Mouse (Mus musculus) layer of hippocampus, postnatal 36 days (tissue): ENCODE measurements at regions not wholly inside any gene's neighbourhood (a gene's known extent, or its start where the extent isn't known, plus 50 kb on each side); places are given as distances from the start of the nearest gene placed in this dataset.

ENCODE experiments used
- DNase-seq, 2 experiments: peaks; one replicate each; pipeline ENCODE4 v3.0.0; 2022

DNA sequence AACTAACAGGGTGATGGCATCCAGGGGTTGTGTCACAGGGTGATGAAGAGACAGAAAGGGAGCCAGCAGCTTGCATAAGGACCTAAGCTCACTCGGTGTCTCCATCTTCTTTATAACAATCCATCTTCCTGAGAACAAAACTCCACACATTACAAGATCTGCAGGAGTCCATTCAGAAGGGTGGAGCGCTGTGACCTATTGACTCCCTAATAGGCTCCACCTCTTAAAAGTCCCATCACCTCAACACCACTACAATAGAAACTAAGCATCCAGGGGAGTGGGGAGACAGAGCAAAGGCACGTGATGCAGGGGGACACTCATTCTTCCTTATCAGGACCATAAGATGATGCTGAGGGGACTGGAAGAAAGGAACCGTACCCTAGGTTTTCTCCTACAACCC is 224.5 kb upstream of the Irx5 start:
- DNase-seq, result no peak

DNA sequence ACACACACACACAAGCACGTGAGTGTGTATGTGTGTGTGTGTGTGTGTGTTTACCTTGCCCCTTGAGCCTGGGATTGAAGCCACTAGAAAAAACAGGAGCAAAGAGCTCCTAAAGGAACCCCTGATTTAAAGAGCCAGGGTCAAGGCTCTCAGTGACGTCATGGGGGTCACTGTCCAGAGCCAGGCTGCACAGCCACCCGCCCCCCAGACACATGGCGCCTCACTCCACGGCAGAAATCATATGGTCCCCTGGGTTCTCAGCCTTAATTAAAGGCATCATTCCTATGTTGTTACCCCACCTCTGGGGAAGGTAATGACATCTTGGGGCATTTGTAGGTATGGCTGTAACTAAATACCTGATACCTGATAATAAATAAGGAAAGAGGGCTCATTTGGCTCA is 224.9 kb upstream of the Irx5 start:
- no peak for DNase-seq

DNA sequence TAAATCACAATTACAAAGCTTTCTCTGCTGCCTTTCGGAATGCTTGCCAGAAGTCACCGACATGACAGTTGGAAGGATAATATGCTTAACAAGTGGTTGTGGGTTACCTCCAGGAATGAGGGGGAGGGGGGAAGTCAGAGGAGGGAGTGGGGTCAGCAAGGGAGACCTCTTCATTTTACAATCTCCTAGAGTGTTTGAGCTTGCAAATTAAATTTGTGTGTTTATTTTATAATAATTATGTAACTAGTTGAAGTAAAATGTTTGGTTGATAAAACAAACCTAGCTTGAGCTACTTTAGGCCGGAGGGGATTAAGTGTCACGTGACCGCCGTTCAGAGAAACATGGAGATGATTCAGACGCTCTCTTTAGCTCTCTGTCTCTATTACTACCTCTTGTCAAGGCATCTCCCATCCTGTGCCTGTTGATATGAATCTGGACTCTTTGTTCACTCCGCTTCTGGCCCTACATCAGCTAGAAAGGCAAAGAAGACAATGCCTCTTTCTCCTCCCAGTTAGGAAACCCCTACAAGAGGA is 227.3 kb upstream of the Irx5 start:
- no peak for DNase-seq

DNA sequence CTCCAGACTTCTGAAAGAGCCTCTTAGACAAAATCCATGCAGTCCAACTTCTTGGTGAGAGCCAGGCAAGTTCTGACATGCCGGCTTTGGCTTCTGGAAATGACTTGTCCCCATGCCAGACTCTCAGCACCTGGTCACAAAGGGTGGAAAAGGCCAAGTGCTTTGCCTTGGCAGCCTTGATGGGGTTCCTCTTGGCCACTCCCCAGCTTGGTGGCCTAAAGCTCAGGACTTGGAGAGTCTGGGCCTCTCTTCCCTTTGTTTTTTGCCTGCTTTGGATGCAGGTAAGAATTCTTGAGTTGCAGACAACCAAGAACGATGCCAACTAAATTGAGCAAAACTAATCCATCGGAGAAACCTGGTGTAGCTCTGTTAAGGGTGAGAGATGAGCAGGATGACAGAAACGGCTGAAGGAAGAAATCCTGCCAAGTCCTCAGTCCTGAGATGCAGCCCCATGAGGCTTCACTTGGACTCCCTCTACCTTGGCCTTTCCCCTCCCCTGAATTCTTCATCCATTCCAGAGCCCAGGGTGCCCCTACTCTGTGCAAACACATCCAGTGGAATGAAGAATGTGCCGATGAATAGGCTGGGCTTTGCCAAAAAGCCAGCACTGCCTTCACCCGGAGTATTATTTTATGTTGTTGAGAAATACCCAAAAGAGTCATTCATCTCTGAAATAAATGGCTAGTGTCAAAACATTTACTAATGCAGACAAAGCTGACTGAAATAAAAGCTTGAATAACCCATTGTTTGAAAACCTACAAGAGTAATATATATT is 228.0 kb upstream of the Irx5 start:
- DNase-seq, result no peak

DNA sequence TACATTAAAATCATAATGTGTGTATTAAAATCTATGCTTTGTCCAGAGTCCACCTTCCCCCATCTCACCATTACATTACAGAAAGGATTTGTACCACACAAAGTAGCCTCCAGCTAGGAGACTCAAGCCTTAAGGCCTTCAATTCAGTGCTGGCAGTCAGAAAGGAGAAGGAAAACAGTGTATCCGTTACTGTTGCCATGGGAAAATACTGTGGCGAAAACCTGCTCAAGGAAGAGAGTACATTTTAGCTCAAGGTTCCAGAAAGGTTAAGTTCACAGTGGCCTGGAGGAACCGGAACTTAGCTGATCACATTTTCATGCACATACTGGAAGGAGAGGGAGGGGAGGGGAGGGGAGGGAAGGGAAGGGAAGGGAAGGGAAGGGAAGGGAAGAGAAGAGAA is 231.8 kb upstream of the Irx5 start:
- DNase-seq, result no peak

DNA sequence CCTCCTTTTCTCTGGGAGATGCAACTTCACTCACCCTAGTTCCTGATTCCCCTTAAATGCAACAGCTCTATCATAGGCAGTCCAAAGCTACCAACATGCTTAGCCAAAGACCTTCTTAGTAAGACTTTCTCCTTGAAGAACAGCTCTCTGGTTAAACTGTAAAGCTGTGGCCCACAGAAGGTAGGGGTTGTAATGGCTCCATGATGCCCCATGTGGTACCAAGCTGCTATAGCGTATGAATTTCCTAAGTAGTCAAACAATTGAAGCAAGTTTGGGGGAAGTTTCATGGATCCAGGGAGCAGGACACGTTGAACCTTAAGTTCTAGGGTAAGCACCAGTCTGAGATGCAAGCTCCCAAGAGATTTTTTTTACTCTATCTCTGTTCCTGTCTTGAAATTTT is 236.1 kb upstream of the Irx5 start:
- no peak for DNase-seq

DNA sequence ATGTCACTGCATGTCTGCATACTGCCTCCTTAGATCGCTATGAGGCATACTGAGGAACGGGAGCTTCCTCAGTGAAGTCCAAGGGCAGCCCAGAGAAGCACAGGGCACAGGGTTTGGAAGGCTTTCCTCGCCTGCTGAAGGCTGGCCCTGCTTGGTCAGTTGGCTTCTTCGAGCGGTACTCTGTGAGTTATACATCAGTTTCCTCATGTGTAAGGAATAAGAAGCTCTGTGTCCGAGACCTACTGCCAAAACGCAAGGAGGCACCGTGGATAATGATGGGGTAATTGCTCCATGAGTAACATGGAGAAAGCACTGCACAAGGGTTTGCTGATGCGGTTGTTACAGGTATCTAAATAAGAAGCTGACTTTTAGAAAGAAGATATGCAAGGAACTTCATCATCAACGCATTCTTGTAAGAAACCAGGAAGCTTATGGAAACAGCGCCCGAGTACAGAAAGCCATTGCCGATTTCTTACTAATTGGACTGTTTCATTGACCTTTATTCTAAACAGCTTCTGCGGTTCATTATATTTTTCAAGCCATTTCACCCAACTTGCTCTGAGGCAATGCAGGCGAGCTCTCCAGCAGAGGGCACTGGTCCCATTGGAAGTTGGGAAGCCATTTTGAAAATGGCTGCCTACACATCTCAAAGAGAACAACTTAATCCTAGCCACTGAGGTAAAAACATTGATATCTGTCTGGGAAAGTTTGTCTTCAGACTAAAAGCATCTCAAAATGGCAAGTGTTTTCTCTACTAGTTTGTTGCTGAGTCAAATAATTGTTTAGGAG is 241.8 kb upstream of the Irx5 start:
- no peak for DNase-seq

DNA sequence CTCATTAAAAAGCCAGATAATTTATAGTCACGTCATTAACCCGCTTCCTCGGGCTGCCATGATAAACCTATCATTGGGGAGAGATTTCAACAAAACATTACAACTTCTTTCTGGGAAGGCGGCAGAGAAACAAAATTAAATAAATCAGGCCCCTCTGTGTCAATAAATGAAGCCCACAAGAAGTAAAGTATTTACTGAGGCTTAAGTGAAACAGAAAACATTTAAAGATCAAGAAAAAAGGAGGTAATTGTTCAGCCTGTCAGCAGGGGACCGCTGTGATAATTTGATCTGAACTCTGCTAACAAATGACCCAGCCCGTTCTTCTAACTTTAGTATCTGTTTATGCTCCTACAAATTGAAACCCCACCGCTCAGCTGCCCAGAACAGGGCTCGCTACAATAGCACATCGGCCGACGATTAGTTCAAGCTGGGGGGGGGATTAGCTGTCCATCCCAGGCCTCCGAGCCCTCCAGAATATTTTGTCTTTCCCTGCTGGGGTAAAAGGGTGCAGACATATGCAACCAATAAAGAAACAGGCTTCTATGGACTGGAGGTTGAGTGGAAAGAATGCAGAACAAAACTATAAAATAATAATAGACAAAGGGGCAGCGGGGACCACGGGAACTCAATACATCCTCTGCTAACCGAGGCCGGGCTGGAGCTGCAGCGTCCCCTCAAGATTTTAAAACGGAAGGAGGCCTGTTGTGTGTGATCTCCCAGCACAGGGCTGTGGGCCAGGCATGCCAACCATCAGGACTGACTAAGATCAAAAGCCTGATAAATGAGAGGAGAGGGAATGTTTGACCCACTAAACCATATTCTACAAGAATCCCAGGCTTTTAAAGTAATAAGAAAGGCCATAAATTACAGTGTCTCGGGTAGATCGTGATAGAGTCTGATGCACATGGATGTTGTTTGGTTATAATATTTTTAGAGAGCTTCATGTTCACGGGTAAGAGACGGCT is 242.8 kb upstream of the Irx5 start:
- DNase-seq, result no peak

DNA sequence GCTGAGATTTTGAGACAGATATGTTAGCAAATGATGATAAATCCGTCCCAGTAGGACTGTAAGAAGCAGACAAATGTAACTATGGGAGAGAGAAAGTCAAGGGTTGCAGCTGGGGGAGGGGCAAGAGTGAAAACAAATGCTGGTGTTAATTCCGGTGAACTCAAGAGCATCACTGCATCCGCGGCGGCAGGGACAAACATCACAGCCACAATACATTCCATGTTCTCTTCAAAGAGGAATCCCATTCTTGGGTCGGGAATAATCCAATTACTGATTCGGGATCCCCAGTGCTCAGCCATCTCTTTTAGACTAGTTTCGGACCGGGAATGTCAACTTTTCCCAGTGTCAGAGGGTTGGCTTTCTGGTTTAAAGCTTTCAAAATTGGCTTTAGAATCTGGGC is 243.5 kb upstream of the Irx5 start:
- DNase-seq, result no peak

DNA sequence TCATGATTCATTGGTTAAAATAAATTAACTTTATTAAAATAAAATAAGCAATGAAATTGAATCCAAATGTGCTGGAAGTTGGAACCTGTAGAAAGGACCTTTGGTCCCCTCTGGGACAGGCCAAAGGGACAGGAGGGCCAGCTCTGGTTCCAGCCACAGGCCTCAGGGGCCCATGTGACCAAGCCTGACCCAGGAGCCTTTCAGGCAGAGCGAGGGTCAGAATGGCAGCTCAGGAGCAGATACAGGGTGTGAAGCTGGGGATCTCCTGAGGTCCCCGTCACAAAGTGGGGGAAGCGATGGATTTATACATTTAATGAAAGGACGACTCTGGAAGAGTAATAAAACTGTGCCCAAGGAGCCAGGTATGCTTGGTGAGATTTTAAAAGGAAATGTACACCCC is 244.0 kb upstream of the Irx5 start:
- DNase-seq, result no peak

DNA sequence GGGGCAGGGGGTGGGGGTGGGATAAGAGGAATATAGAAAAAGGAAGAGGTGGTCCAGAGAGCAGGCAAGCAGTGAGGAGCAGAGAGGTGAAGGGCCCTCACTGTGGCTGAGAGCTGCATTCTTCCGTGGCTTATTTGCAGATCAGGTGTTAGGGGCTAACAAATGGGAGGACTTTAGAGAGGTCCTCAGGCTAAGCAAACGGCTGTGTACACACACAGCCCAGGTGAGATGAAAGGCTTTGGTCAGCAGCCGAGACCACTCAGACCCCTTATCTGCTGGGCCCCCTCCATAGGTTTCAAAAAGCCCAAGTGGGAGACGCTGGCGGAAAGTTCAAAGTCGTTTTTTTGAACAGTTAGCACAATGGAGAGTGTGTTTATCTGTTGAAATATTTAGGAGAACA is 252.9 kb upstream of the Irx5 start:
- no peak for DNase-seq

DNA sequence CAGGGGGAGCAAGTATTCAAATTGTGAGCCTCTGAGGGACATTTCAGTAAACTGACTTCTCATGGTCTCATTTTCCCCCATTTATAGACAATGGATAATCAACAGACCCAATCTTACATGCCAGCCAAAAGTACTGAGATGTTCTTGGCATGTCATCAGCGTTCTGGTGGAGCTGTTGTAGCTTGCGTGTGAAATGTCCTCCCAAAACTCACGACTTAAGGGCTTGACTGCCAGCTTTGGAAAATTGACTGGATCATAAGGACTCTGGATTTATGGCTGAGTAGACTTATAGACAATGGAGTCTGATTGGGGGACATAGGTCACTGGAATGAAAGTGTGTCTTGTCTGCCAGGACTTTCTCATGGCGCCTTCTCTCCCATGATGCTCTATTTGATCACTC is 254.9 kb upstream of the Irx5 start:
- DNase-seq, result no peak

DNA sequence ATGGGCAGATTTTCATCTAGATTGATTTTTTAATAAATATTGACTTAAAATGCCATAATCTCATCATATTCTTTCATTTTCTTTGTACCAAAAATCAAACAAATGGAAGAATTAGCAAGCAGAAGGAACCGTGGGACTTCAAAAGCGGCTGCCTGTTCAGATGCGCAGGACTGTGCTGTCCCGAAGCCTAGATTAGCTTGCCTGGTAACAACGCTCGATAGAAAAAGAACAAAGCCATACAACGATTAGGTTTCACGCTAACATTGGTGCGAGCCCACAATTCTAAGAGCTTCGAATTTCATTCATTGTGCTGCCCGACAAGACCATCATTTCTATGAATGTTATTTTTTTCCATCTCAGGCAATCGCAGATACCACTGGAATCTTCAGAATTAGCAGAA is 262.1 kb upstream of the Irx5 start:
- no peak for DNase-seq

DNA sequence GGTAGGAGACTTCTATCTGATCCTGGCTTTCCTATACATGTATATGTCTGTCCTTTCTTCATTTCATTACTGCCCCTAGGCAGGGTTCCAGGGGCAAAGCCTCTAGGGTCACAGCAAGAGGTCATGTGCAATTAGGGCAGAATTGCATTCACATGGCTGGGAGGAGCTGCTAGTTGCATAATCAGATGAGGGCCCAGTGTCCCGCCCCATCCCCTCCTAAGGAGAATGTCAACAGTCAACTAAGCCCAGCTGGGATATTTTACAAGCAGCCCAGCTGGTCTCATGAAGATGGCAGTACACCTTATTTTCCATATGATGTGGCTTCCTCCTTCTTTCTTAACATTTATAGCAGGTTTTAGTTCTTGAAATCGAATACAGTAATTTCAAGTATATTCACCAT is 273.3 kb upstream of the Irx5 start:
- no peak for DNase-seq

DNA sequence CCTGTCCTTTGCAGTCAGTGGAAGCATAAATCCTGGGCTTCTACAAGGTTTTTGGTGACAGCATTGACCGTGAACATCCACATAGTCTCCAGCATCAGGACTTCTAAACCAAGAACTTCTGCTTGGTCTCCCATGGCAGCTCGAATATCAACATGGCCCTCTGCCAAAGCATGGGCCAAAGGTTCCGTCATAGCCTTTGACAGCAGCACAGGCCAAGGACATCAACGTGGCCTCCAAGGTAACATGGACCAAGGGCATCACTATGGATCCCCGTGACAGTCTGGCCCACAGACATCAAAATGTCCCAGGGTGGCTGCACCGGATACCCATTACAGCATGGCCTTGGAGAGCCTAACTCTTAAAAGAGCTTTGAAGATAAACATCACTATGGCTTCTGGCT is 275.5 kb upstream of the Irx5 start:
- DNase-seq, result no peak

DNA sequence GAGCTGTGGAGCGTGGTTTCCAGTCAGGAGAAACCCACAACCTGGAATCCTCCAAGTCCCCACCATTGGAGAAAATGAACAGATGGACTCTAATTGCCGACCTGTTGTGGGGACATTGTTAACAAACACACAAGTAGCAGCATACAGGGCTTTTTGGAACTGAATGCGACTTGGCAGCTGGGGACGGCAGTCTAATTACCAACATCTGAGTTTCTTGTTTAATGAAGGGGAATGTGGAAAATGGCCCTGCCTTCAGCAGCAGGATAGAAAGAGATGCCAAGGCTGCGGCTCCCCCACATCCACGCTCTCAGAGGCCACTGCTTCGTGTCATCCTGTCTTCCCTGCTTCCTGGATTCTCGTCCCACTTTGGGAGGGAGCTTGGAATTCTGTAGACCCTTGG is 276.6 kb upstream of the Irx5 start:
- DNase-seq, result peak; percentile 11

DNA sequence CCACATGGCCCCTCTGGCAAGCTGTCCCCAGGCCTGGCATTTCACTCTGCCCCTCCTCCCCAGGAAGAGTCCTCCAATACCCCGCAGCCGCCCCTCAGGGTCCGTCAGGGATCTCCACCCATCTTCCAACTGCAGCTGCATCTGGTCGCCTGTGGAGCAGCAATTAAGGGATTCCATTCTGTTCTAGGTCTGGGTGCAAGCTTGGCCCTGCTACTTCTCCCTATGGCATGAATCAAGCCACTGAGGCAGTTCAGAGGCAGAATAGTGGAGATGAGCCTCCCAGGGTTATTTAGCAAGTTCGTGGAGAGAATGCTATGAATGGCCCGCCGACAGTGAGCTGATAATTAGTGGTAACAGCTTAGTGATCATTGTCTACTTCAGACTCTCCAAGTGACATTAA is 275.7 kb upstream of the Irx3 start:
- DNase-seq, result no peak

DNA sequence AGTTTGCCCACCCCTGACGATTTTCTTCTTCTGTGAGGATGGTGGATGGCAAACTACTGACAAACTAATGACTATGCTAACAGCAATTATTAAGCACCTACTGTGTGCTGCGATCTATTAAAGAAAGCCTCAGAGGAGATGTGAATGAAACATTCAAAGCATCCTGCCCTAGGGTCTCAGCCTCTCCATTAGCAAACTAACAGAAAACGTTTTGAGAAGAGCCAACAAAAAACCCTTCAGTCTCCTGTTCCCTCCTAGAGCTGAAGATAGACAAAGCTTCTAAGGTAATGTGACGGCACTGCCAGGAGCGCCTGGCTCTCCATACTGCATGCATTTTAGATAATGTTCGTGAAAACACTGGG is 270.4 kb upstream of the Irx3 start:
- DNase-seq, result no peak

DNA sequence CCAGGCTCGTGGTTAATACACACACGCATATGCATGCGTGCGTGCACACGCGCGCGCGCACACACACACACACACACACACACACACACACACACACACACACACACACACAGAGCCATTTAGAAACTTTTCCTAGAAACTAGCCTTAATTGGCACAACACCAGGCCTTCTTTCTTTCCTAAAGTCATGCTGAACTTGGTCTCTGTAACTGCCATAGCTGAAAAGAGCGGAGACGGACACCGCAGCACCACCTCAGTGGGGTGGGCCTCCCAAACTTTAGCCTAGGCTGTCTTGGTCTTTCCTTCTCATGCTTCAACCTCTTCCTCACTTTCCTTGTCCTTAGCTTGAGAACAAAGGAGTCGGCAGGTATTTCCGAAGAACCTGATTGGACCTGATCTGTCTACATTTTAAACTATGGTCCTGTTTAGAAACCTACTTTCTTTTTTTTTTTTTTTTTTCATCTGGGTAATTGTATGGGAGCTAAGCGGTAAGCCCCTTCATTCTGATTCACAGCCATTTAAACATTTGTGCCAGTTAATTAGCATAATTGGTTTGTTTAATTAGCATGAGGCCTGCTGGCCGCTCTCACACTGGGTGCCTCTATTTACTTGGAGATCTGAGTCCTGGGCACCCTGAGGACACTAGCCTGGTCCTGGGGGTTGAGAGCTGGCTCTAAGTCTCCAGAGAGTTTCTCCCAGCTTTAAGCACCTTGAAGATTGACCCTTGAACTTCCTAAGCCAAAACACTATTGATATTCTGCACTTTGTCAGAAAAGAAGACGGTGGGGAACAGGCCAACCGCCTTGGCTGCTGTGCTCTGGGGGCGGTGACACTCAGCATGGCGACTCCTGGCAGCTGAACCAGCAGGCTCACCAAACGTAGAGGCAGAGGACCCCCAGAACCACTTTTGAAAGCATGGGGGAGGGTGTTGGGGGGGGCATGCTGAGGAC is 269.7 kb upstream of the Irx3 start:
- DNase-seq, result peak in 1 of 2 experiments; percentile 4

DNA sequence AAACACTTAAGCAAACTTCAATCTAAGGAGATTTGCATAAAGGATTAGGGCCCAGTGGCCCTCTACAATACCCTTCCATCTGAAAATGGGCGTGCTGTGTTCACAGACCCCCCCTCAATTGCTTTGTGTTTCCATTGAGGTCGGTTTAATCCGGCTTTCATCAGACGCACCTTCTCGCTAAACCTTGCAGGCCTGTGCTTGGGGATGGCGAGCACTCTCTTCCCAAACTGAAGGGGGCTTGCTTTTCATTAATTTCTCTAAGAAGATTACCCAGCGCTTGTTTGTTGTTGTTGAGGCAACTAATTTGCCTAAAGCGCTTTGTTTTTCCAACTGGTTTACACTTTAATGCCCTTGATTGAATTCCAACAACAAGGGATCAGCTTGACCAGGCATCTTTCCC is 268.8 kb upstream of the Irx3 start:
- DNase-seq, result no peak

DNA sequence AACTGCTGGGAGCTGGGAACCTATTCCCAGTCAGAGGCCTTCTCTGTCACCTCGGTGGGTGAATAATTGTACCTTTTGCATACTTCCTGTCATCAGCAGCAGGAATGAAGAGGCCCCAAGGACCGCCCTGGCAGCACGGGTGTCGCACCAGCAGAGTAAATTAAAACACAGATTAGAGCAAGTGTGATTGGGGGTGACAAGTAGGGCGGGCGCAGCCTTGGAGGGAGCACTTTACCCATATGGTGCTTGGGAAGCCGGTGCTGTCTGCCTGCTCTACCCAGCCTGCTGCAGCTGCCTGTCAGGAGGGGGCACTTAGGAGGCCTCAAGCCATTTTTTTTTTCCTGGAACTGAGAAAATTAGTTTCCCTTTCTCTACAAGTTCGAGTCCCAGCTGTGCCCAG is 264.6 kb upstream of the Irx3 start:
- DNase-seq, result no peak
